Mouse (Mus musculus) heart, postnatal 0 days (tissue): ENCODE measurements at regions not wholly inside any gene's neighbourhood (a gene's known extent, or its start where the extent isn't known, plus 50 kb on each side); places are given as distances from the start of the nearest gene placed in this dataset.

Source experiments
- ATAC-seq: fragments of 200-750 bp; cut with Nextera tagmentation; 2 replicates; pipeline ENCODE4 v1.8.0; 2017; ENCODE audit warnings: low read depth, moderate number of reproducible peaks, moderate library complexity; ENCODE audit not compliant: insufficient read depth
- DNase-seq: peaks from one replicate; pipeline ENCODE4 v3.0.0-alpha.2; 2016; ENCODE audit warnings: low spot score
- H3K27ac ChIP-seq: fragments of 300-500 bp; sonication (generic); 2 replicates; pipeline ENCODE4 v1.5.1; 2014; ENCODE audit warnings: low read depth, mild to moderate bottlenecking
- H3K27me3 ChIP-seq: fragments of 300-500 bp; sonication (generic); 2 replicates; pipeline ENCODE4 v1.6.1; 2014; ENCODE audit warnings: low read length, mixed read lengths; ENCODE audit not compliant: control insufficient read depth, insufficient read depth
- H3K36me3 ChIP-seq: fragments of 300-500 bp; sonication (generic); replicated peaks from 2 replicates; pipeline ENCODE4 v1.6.1; 2014; ENCODE audit warnings: low read length, mixed read lengths; ENCODE audit not compliant: control insufficient read depth, insufficient read depth
- H3K4me1 ChIP-seq: fragments of 300-500 bp; sonication (generic); 2 replicates; pipeline ENCODE4 v1.6.1; 2014; ENCODE audit warnings: antibody characterized with exemption; ENCODE audit not compliant: control insufficient read depth, insufficient read depth
- H3K4me2 ChIP-seq: fragments of 300-500 bp; sonication (generic); 2 replicates; pipeline ENCODE4 v1.6.1; 2014; ENCODE audit warnings: low read depth, mild to moderate bottlenecking, low read length, moderate library complexity
- H3K4me3 ChIP-seq: fragments of 300-500 bp; sonication (generic); 2 replicates; pipeline ENCODE4 v1.5.1; 2014; ENCODE audit warnings: low read depth, low read length
- H3K9ac ChIP-seq: fragments of 300-500 bp; sonication (generic); replicated peaks from 2 replicates; pipeline ENCODE4 v1.6.1; 2014; ENCODE audit warnings: low read depth, low read length, mixed read lengths
- H3K9me3 ChIP-seq: fragments of 300-500 bp; sonication (generic); replicated peaks from 2 replicates; pipeline ENCODE4 v1.6.1; 2016; ENCODE audit warnings: low read length; ENCODE audit not compliant: control insufficient read depth
- CTCF ChIP-seq: IDR thresholded peaks from 2 replicates; pipeline ENCODE4 v1.5.1; 2016; ENCODE audit warnings: antibody characterized with exemption, control low read depth, low read depth
- EP300 ChIP-seq: IDR thresholded peaks from 2 replicates; pipeline ENCODE4 v1.6.1; 2016; ENCODE audit warnings: antibody characterized with exemption, low read depth
- WGBS: fragments of 180-500 bp; shearing (Covaris S2); extraction: QIAGEN DNeasy Blood & Tissue Kit; methylation state at CpG from one replicate; pipeline ENCODE4 v1.1.7; 2014; 5-methylcytosine and 5-hydroxymethylcytosine counted together

GRCm38 (mm10) chr13:83068588-83068987 lies 435.2 kb upstream of the Mef2c start:
- no peaks in the 10 kb centered on the region for H3K9me3 ChIP-seq
- TF ChIP-seq EP300 = no peak
- TF ChIP-seq CTCF = peak; percentile 3; the same call in 1 of the 2 replicates
- no peak overlapping the region for H3K4me2 ChIP-seq
- H3K27me3 ChIP-seq = no peaks in the 10 kb centered on the region
- no peak overlapping the region for H3K9ac ChIP-seq
- H3K4me3 ChIP-seq = no peak overlapping the region
- no peak overlapping the region for H3K27ac ChIP-seq
- no peaks in the 10 kb centered on the region for H3K4me1 ChIP-seq
- 29% methylated on average over 1 of the region's 1 CpGs for WGBS
- H3K36me3 ChIP-seq = no peaks in the 10 kb centered on the region
- DNase-seq = no peak
- no peak for ATAC-seq

GRCm38 (mm10) chr13:83069293-83069692 lies 434.5 kb upstream of the Mef2c start:
- Histone ChIP-seq H3K4me3 (no peak overlapping the region), H3K4me1 (no peaks in the 10 kb centered on the region)
- no peak for ATAC-seq

DNA sequence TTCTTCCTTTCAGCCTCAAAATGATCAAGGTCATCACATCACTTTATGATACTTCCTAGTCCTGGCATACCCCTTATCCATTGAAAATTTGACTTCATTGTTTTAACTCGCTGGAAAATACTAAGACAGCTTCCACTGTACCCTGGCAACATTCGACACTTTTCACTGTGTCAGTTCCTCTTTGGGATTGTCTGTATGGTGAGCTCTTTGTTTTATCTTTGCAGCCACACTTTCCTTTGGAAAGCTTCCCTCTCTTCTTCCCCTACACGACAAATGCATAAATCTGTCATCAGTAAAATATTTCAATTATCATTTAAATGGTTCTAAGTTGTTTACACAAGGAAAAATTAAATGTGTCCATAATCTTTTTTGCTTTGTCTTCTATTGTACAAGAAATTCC lies 431.8 kb upstream of the Mef2c start:
- Histone ChIP-seq H3K4me1 (no peaks in the 10 kb centered on the region), H3K27ac (no peak overlapping the region), H3K36me3 (no peaks in the 10 kb centered on the region), H3K4me3 (no peak overlapping the region), H3K9me3 (no peaks in the 10 kb centered on the region), H3K9ac (no peak overlapping the region), H3K4me2 (no peak overlapping the region), H3K27me3 (no peaks in the 10 kb centered on the region)
- DNase-seq = no peak
- no peak for ATAC-seq
- TF ChIP-seq EP300 (no peak), CTCF (no peak)
- 25% methylated on average over 3 of the region's 3 CpGs for WGBS

More at GRCm38 (mm10) chr13:83069293-83069692, 434.5 kb upstream of the Mef2c start:
- Histone ChIP-seq H3K9ac (no peak overlapping the region), H3K27ac (no peak overlapping the region), H3K36me3 (no peaks in the 10 kb centered on the region), H3K9me3 (no peaks in the 10 kb centered on the region), H3K4me2 (no peak overlapping the region), H3K27me3 (no peaks in the 10 kb centered on the region)
- DNase-seq = no peak
- TF ChIP-seq EP300 (no peak), CTCF (no peak)

GRCm38 (mm10) chr13:83074219-83074965 lies 429.4 kb upstream of the Mef2c start:
- H3K4me1 ChIP-seq = no peaks in the 10 kb centered on the region
- H3K27me3 ChIP-seq = no peaks in the 10 kb centered on the region
- no peaks in the 10 kb centered on the region for H3K36me3 ChIP-seq
- TF ChIP-seq EP300 (no peak), CTCF (no peak)
- ATAC-seq = no peak
- H3K9ac ChIP-seq = no peak overlapping the region
- DNase-seq = no peak
- no peaks in the 10 kb centered on the region for H3K9me3 ChIP-seq
- H3K4me3 ChIP-seq = no peak overlapping the region
- H3K4me2 ChIP-seq = no peak overlapping the region
- H3K27ac ChIP-seq = no peak overlapping the region
- WGBS = 86% methylated on average over 6 of the region's 6 CpGs

- Histone ChIP-seq H3K9me3 (no peaks in the 10 kb centered on the region), H3K27ac (no peak overlapping the region), H3K4me2 (no peak overlapping the region), H3K36me3 (no peaks in the 10 kb centered on the region), H3K9ac (no peak overlapping the region), H3K4me3 (no peak overlapping the region), H3K4me1 (no peaks in the 10 kb centered on the region), H3K27me3 (no peaks in the 10 kb centered on the region)
- ATAC-seq (no peak), DNase-seq (no peak)
- no peak for TF ChIP-seq EP300
- WGBS = 56% methylated on average over 7 of the region's 7 CpGs
These were observed 428.4 kb upstream of the Mef2c start for GRCm38 (mm10) chr13:83075320-83075877.

DNA sequence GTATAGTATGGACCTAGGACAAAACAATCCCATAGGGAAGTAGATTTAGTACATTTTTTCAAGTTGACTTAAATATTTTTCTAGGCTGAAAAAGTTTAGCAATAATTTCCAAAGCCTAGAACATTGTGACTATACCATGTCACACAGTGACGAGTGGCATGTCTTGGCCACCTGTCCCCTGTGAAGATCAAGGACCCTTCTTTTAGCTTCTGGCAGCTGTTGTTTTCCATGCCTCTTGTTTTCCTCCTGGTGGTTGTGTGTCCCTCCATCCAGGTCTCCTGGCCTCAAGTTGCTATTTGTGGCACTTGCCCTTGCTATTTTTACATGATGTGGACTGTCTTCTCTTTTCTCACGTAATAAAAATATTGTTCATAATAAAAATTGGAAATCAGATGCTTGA lies 427.2 kb upstream of the Mef2c start:
- Histone ChIP-seq H3K4me1 (no peaks in the 10 kb centered on the region), H3K27ac (no peak overlapping the region), H3K36me3 (no peaks in the 10 kb centered on the region), H3K9ac (no peak overlapping the region), H3K27me3 (no peaks in the 10 kb centered on the region), H3K4me2 (no peak overlapping the region), H3K9me3 (no peaks in the 10 kb centered on the region), H3K4me3 (no peak overlapping the region)
- no peak for TF ChIP-seq CTCF
- TF ChIP-seq EP300 = no peak
- DNase-seq (no peak), ATAC-seq (no peak)
- 42% methylated on average over 2 of the region's 2 CpGs for WGBS
